Mouse (Mus musculus) fat pad, adult 2 months (tissue): ENCODE measurements around the gene Sp3.
A peak's percentile ranks its signal among the peaks of the same experiment; 100 is the strongest.
"Not testable (repeated sequence)": the region's sequence is repeated elsewhere in the genome, so short reads cannot be mapped to it uniquely, and the experiment has no call there.

ENCODE experiments used
- DNase-seq: peaks from one replicate; pipeline ENCODE4 v3.0.0-alpha.2; 2011; ENCODE audit warnings: low read depth, low spot score; ENCODE audit errors: extremely low read depth

Gene Sp3

GRCm38 (mm10) chr2:72994165-72994564 is 13.9 kb upstream of the Sp3 start:
- no peak for DNase-seq

GRCm38 (mm10) chr2:72992497-72992896 is 12.3 kb upstream of the Sp3 start:
- DNase-seq = no peak

- DNase-seq = not testable (repeated sequence)
Measured at GRCm38 (mm10) chr2:72988945-72989344, 8.7 kb upstream of the Sp3 start.

- DNase-seq = no peak
Measured at GRCm38 (mm10) chr2:72986616-72987015, 6.4 kb upstream of the Sp3 start, which contains the start of gene Gm11084. Gene Gm11084 (minus strand): TSS chr2:72986716.

GRCm38 (mm10) chr2:72985516-72985915 is 5.3 kb upstream of the Sp3 start:
- DNase-seq = no peak

- DNase-seq = no peak
Measured at GRCm38 (mm10) chr2:72984806-72985205, 4.6 kb upstream of the Sp3 start.

GRCm38 (mm10) chr2:72983211-72983610 is 3.0 kb upstream of the Sp3 start:
- no peak for DNase-seq

- DNase-seq = no peak
Measured at GRCm38 (mm10) chr2:72982110-72982785, 2.0 kb upstream of the Sp3 start.

GRCm38 (mm10) chr2:72981441-72982109 is 1.3 kb upstream of the Sp3 start:
- no peak for DNase-seq

GRCm38 (mm10) chr2:72981075-72981420 is 802 bp upstream of the Sp3 start:
- DNase-seq = no peak

- no peak for DNase-seq
Measured at GRCm38 (mm10) chr2:72979659-72980071, 581 bp downstream of the Sp3 start.

GRCm38 (mm10) chr2:72978901-72979658 is 1.2 kb downstream of the Sp3 start:
- DNase-seq = no peak

GRCm38 (mm10) chr2:72978473-72978872 is 1.8 kb downstream of the Sp3 start:
- DNase-seq = no peak

- no peak for DNase-seq
Measured at GRCm38 (mm10) chr2:72977272-72977671, 3.0 kb downstream of the Sp3 start.

- no peak for DNase-seq
Measured at GRCm38 (mm10) chr2:72976036-72976435, 4.2 kb downstream of the Sp3 start.

GRCm38 (mm10) chr2:72970831-72971230 is 9.4 kb downstream of the Sp3 start:
- DNase-seq = no peak

GRCm38 (mm10) chr2:72970302-72970701 is 9.9 kb downstream of the Sp3 start:
- peak; percentile 46 for DNase-seq

- no peak for DNase-seq
Measured at GRCm38 (mm10) chr2:72968536-72968935, 11.7 kb downstream of the Sp3 start.

- no peak for DNase-seq
Measured at GRCm38 (mm10) chr2:72965450-72965849, 14.8 kb downstream of the Sp3 start.

- DNase-seq = no peak
Measured at GRCm38 (mm10) chr2:72956415-72956814, 23.8 kb downstream of the Sp3 start.

- DNase-seq = no peak
Measured at GRCm38 (mm10) chr2:72952979-72953378, 27.3 kb downstream of the Sp3 start.

- DNase-seq = no peak
Measured at GRCm38 (mm10) chr2:72935937-72936336, 44.3 kb downstream of the Sp3 start.
